Mouse (Mus musculus) ovary, postnatal 14 days (tissue): ENCODE results near the gene Olfr361.
"Not testable (repeated sequence)": the region's sequence is repeated elsewhere in the genome, so short reads cannot be mapped to it uniquely, and the experiment has no call there.

Experiments
- DNase-seq: peaks from one replicate; pipeline ENCODE4 v3.0.0; 2022; ENCODE audit warnings: low spot score

Gene Olfr361

DNA sequence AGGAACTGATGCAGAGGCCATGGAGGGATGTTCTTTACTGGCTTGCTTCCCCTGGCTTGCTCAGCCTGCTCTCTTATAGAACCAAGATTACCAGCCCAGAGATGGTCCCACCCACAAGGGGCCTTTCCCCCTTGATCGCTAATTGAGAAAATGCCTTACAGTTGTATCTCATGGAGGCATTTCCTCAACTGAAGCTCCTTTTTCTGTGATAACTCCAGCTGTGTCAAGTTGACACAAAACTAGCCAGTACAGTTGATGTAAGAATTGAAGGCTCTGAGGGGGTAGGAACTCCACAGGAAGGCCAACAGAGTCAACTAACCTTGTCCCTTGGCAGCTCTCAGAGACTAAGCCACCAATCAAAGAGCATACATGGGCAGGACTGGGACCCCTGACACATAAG lies at the start of gene Olfr361:
Gene Olfr361, minus strand, starts transcription at position 101 of the 400 bp plus-strand sequence.
- not testable (repeated sequence) for DNase-seq

DNA sequence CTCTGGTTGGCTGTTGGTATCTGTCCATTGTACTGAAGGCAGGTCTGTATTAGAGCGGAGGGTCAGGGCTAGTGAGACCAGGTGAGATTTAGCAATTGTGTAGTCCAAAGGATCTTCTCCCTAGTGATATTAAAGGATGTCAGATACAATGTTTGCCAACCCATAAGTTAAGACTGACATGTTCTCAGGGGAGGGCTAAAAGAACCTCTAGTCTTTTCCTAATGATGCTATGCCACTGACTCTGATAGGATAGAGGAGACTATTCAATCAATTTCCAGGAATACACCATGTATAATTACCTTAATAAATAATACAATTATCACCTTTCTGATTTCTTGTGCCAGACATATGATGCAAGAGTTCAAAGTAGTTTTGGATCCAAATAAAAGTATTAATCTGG lies 28.7 kb upstream of the Olfr361 start, which contains the start of gene Olfr362:
Gene Olfr362, minus strand, starts transcription at position 101 of the 400 bp plus-strand sequence.
- DNase-seq, result no peak

DNA sequence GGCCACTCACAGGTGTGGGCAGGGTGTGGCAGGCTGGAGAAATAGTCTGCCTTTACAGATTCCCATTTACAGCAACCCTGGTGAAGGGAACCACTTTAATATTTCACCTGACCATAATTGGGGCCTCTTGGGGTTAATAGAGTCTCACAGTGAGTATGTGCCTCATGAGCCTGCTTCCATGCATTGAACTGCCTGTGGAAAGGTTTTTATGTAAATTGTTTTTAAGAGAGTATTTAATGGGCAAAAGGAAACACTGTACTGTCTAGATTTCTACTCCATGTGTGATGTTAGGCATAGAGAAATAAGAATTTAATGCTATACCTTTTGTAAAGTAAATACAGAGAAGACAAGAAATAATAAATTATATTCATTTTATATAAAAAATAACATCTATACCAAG lies 23.6 kb downstream of the Olfr361 start, which contains the start of gene Olfr360:
Gene Olfr360, plus strand, starts transcription at position 301 of the 400 bp plus-strand sequence.
- DNase-seq, result no peak
